Mouse (Mus musculus): Measurements from ENCODE around the gene Olfr345. TPM values are rescaled to one million over a fixed set of nuclear protein-coding genes. Genes with fewer than 3 reads are reported as not detected.

The Olfr345 gene
- total RNA-seq (2017): not detected in 3 replicates

- no peak for ATAC-seq (replicated peaks; ENCODE audit: insufficient number of reproducible peaks, low FRiP score, low TSS enrichment, poor library complexity, severe bottlenecking)
These were observed at the start of gene Olfr345 for GRCm38 (mm10) chr2:36639741-36640140. Gene Olfr345, plus strand, starts transcription at chr2:36640041.

DNA sequence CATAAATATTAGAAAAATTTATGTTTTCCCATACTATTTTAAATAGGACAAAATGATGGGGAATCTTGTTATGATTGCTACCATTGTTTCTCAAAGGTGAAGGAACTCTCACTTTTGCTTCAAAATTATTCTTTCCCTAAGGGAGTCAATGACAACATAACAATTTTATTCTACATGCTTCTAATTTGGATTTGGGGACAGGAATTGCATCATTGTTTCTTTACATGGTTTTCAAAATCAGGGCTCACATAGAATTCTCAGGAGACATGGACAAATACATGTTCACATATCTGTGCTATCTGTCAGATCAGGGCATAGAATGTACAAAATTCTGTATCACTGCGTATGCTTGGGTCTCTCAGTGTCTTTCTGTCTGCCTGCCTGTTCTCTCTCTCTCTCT, 45.6 kb downstream of the Olfr345 start, which contains the start of gene Olfr346:
Gene Olfr346, plus strand, starts transcription at position 301 of the 400 bp plus-strand sequence.
- no peak for ATAC-seq (replicated peaks; ENCODE audit: insufficient number of reproducible peaks, low FRiP score, low TSS enrichment, poor library complexity, severe bottlenecking)

Other genes with a start within 250 kb of the Olfr345 start
- gene Olfr339, start 221.1 kb upstream of the Olfr345 start, total RNA-seq (2017): not detected in 3 replicates
- not detected in 3 replicates for gene Olfr340, start 187.5 kb upstream of the Olfr345 start, total RNA-seq (2017)
- gene Olfr341, start 157.6 kb upstream of the Olfr345 start, total RNA-seq (2017): not detected in 3 replicates
- gene Olfr342, start 115.0 kb upstream of the Olfr345 start, total RNA-seq (2017): not detected in 3 replicates
- gene Olfr344, start 73.4 kb upstream of the Olfr345 start, total RNA-seq (2017): not detected in 3 replicates
- gene Olfr346, start 45.7 kb downstream of the Olfr345 start, total RNA-seq (2017): not detected in 3 replicates
- gene Olfr347, start 91.9 kb downstream of the Olfr345 start, total RNA-seq (2017): not detected in 3 replicates
- not detected in 3 replicates for gene Olfr348, start 144.2 kb downstream of the Olfr345 start, total RNA-seq (2017)
- gene Olfr50, start 150.5 kb downstream of the Olfr345 start, total RNA-seq (2017): not detected in 3 replicates
- gene Olfr3, start 177.0 kb downstream of the Olfr345 start, total RNA-seq (2017): 1.7 TPM in 1 of 3 replicates, not detected in the others
- not detected in 3 replicates for gene Olfr350, start 206.3 kb downstream of the Olfr345 start, total RNA-seq (2017)
- gene Olfr351, start 222.6 kb downstream of the Olfr345 start, total RNA-seq (2017): not detected in 3 replicates
- gene Olfr352, start 228.4 kb downstream of the Olfr345 start, total RNA-seq (2017): not detected in 3 replicates